9 mouse cellular contexts compared by ENCODE assay signal in genomic region chr13:98239978-98240641, GRCm38 (mm10). TPM values are rescaled to one million over a fixed set of nuclear protein-coding genes. Genes with fewer than 3 reads are reported as not detected.
DNase-seq lines count a peak whose midpoint lies in the region; ATAC-seq and TF ChIP-seq lines count a peak whose summit lies in the region.
"Had no signal": no experiment of that assay in that cellular context is flagged by ENCODE, and none has a peak within 500 bp of the region (broad histone marks: within the 10 kb centered on the region; RNA-seq: fewer than 3 reads in every experiment).

No protein-coding gene starts in this region.

- H3K36me3 ChIP-seq in midbrain, embryonic 10.5 days = no peaks in the 10 kb centered on the region
- H3K36me3 ChIP-seq in midbrain, embryonic 15.5 days (replicated peaks) = no peaks in the 10 kb centered on the region
- no peaks in the 10 kb centered on the region for H3K36me3 ChIP-seq in heart, postnatal 0 days (replicated peaks; ENCODE audit: control insufficient read depth, insufficient read depth, low read length)

- ATAC-seq in midbrain, embryonic 15.5 days (replicated peaks) = no peak
- ATAC-seq in heart, postnatal 0 days (ENCODE audit: insufficient read depth, low read depth) = no peak

- DNase-seq in midbrain, embryonic 10.5 days (ENCODE audit: low spot score) = peak; percentile 65
- DNase-seq in ZHBTc4 (ENCODE audit: low read depth, low spot score) = peak; percentile 80
- DNase-seq in embryo, embryonic 10.5 days (ENCODE audit: low spot score) = peak; percentile 92
- DNase-seq in heart, postnatal 0 days (ENCODE audit: low spot score) = peak; percentile 30
- peak; percentile 73 to 87 for DNase-seq in left cerebral cortex, adult 18-20 months (ENCODE audit: low spot score in 2 of 2)
- DNase-seq in urinary bladder, adult 2 months (ENCODE audit: low spot score) = peak; percentile 27

- no peak for TF ChIP-seq EP300 in heart, postnatal 0 days (IDR thresholded peaks at IDR 0.05; ENCODE audit: low read depth)

- no peaks in the 10 kb centered on the region for H3K4me1 ChIP-seq in midbrain, embryonic 10.5 days
- H3K4me1 ChIP-seq in midbrain, embryonic 15.5 days = no peaks in the 10 kb centered on the region
- no peaks in the 10 kb centered on the region for H3K4me1 ChIP-seq in heart, postnatal 0 days (ENCODE audit: control insufficient read depth, insufficient read depth)
- H3K4me1 ChIP-seq in olfactory bulb, adult 2 months (ENCODE audit: control insufficient read depth, insufficient read depth, low read length) = no peaks in the 10 kb centered on the region

- peak; percentile 89 for TF ChIP-seq CTCF in heart, postnatal 0 days (IDR thresholded peaks at IDR 0.05; ENCODE audit: low read depth)
- TF ChIP-seq CTCF in olfactory bulb, adult 2 months (IDR thresholded peaks at IDR 0.05; ENCODE audit: insufficient read depth, low read depth, low read length) = peak; percentile 57; the same call in 1 of the 2 replicates

- H3K4me2 ChIP-seq in midbrain, embryonic 15.5 days = no peak overlapping the region
- H3K4me2 ChIP-seq in heart, postnatal 0 days (ENCODE audit: low read depth, low read length) = no peak overlapping the region

- no peak overlapping the region for H3K4me3 ChIP-seq in midbrain, embryonic 10.5 days
- H3K4me3 ChIP-seq in midbrain, embryonic 15.5 days = no peak overlapping the region
- H3K4me3 ChIP-seq in heart, postnatal 0 days (ENCODE audit: low read depth, low read length) = no peak overlapping the region
- no peak overlapping the region for H3K4me3 ChIP-seq in olfactory bulb, adult 2 months (ENCODE audit: insufficient read depth, low read depth, low read length)

- no peaks in the 10 kb centered on the region for H3K27me3 ChIP-seq in midbrain, embryonic 10.5 days (ENCODE audit: low read depth, poor library complexity, severe bottlenecking)
- H3K27me3 ChIP-seq in midbrain, embryonic 15.5 days (replicated peaks) = no peaks in the 10 kb centered on the region
- H3K27me3 ChIP-seq in heart, postnatal 0 days (ENCODE audit: control insufficient read depth, insufficient read depth, low read length) = no peaks in the 10 kb centered on the region

- H3K27ac ChIP-seq in midbrain, embryonic 10.5 days (replicated peaks) = no peak overlapping the region
- no peak overlapping the region for H3K27ac ChIP-seq in midbrain, embryonic 15.5 days
- no peak overlapping the region for H3K27ac ChIP-seq in heart, postnatal 0 days (ENCODE audit: low read depth)
- H3K27ac ChIP-seq in olfactory bulb, adult 2 months (ENCODE audit: insufficient read depth, low read depth, low read length) = no peak overlapping the region

- 23% methylated on average over 12 of the region's 12 CpGs for WGBS in midbrain, embryonic 10.5 days
- WGBS in midbrain, embryonic 15.5 days = 19% methylated on average over 12 of the region's 12 CpGs
- WGBS in heart, postnatal 0 days = 17% methylated on average over 12 of the region's 12 CpGs
- 17% methylated on average over 12 of the region's 12 CpGs for WGBS in olfactory bulb, adult 2 months

- H3K9me3 ChIP-seq in midbrain, embryonic 10.5 days (replicated peaks) = no peaks in the 10 kb centered on the region
- H3K9me3 ChIP-seq in midbrain, embryonic 15.5 days = no peaks in the 10 kb centered on the region
- no peaks in the 10 kb centered on the region for H3K9me3 ChIP-seq in heart, postnatal 0 days (replicated peaks; ENCODE audit: control insufficient read depth, low read length)

- TF ChIP-seq POLR2A in olfactory bulb, adult 2 months (IDR thresholded peaks at IDR 0.05; ENCODE audit: insufficient read depth, low read depth, low read length) = no peak

- no peak overlapping the region for H3K9ac ChIP-seq in midbrain, embryonic 15.5 days
- no peak overlapping the region for H3K9ac ChIP-seq in heart, postnatal 0 days (replicated peaks; ENCODE audit: low read depth, low read length)

RNA-seq across cellular contexts. Expression of gene Utp15, which starts 22.7 kb away (rescaled TPM):
- polyA plus RNA-seq in midbrain, embryonic 10.5 days (2016; fragmentation: Nextera tagmentation; extraction: Ambion mirVana) = 41.9 and 46.8 TPM in 2 replicates
- polyA plus RNA-seq in midbrain, embryonic 15.5 days (2015; fragmentation: Nextera tagmentation; extraction: Ambion mirVana) = 32.3 and 34.1 TPM in 2 replicates
- total RNA-seq in heart, postnatal 0 days (2014; rRNA removed; ENCODE audit: low replicate concordance) = 8.5 and 13.9 TPM in 2 replicates
- polyA plus RNA-seq in heart, postnatal 0 days (2015; fragmentation: Nextera tagmentation; extraction: Ambion mirVana) = 6.5 and 7.7 TPM in 2 replicates
- total RNA-seq in left cerebral cortex, adult 18-20 months (2021) = 10 to 100 TPM; 22.5 to 22.8 TPM
- polyA plus RNA-seq in olfactory bulb, adult 2 months (2012; ENCODE audit: insufficient read depth, insufficient read length, low replicate concordance, missing spikeins) = not detected in 2 replicates
- 13.3 and 13.4 TPM in 2 replicates for polyA plus RNA-seq in urinary bladder, adult 2 months (2012; rRNA removed)

RNA-seq across cellular contexts. Expression of gene Ankra2, which starts 22.8 kb away (rescaled TPM):
- 17.7 and 23.3 TPM in 2 replicates for polyA plus RNA-seq in midbrain, embryonic 10.5 days (2016; fragmentation: Nextera tagmentation; extraction: Ambion mirVana)
- 73.8 and 79.0 TPM in 2 replicates for polyA plus RNA-seq in midbrain, embryonic 15.5 days (2015; fragmentation: Nextera tagmentation; extraction: Ambion mirVana)
- total RNA-seq in heart, postnatal 0 days (2014; rRNA removed; ENCODE audit: low replicate concordance) = 12.3 and 40.9 TPM in 2 replicates
- 18.5 and 19.3 TPM in 2 replicates for polyA plus RNA-seq in heart, postnatal 0 days (2015; fragmentation: Nextera tagmentation; extraction: Ambion mirVana)
- 10 to 100 TPM; 44.6 to 45.9 TPM for total RNA-seq in left cerebral cortex, adult 18-20 months (2021)
- not detected in 2 replicates for polyA plus RNA-seq in olfactory bulb, adult 2 months (2012; ENCODE audit: insufficient read depth, insufficient read length, low replicate concordance, missing spikeins)
- polyA plus RNA-seq in urinary bladder, adult 2 months (2012; rRNA removed) = 37.4 and 47.6 TPM in 2 replicates

RNA-seq across cellular contexts. Expression of gene Arhgef28, which starts 33.9 kb away (rescaled TPM):
- polyA plus RNA-seq in midbrain, embryonic 10.5 days (2016; fragmentation: Nextera tagmentation; extraction: Ambion mirVana) = 8.9 and 10.0 TPM in 2 replicates
- polyA plus RNA-seq in midbrain, embryonic 15.5 days (2015; fragmentation: Nextera tagmentation; extraction: Ambion mirVana) = 27.0 and 27.5 TPM in 2 replicates
- total RNA-seq in heart, postnatal 0 days (2014; rRNA removed; ENCODE audit: low replicate concordance) = 10.5 and 16.2 TPM in 2 replicates
- polyA plus RNA-seq in heart, postnatal 0 days (2015; fragmentation: Nextera tagmentation; extraction: Ambion mirVana) = 6.9 and 7.2 TPM in 2 replicates
- total RNA-seq in left cerebral cortex, adult 18-20 months (2021) = 10 to 100 TPM; 35.4 to 42.3 TPM
- not detected in 2 replicates for polyA plus RNA-seq in olfactory bulb, adult 2 months (2012; ENCODE audit: insufficient read depth, insufficient read length, low replicate concordance, missing spikeins)
- 12.9 and 13.5 TPM in 2 replicates for polyA plus RNA-seq in urinary bladder, adult 2 months (2012; rRNA removed)

RNA-seq across cellular contexts. Expression of gene Gm21976, which starts 39.6 kb away (rescaled TPM):
- not detected in 2 replicates for polyA plus RNA-seq in midbrain, embryonic 10.5 days (2016; fragmentation: Nextera tagmentation; extraction: Ambion mirVana)
- polyA plus RNA-seq in midbrain, embryonic 15.5 days (2015; fragmentation: Nextera tagmentation; extraction: Ambion mirVana) = not detected in 2 replicates
- not detected in 2 replicates for total RNA-seq in heart, postnatal 0 days (2014; rRNA removed; ENCODE audit: low replicate concordance)
- polyA plus RNA-seq in heart, postnatal 0 days (2015; fragmentation: Nextera tagmentation; extraction: Ambion mirVana) = 0.16 TPM in 1 of 2 replicates, not detected in the other
- not detected for total RNA-seq in left cerebral cortex, adult 18-20 months (2021)
- polyA plus RNA-seq in olfactory bulb, adult 2 months (2012; ENCODE audit: insufficient read depth, insufficient read length, low replicate concordance, missing spikeins) = not detected in 2 replicates
- not detected in 2 replicates for polyA plus RNA-seq in urinary bladder, adult 2 months (2012; rRNA removed)
- polyA plus RNA-seq: heart, embryonic 16.5 days had no signal

Comparison
In these comparisons a context has a peak if more than half of its experiments do, and no peak if none do; other contexts are left out.
1. DNase-seq: peak in every context shown above with its lines; median percentile 92 in embryo, embryonic 10.5 days; 80 in ZHBTc4; 80 in left cerebral cortex, adult 18-20 months; 65 in midbrain, embryonic 10.5 days; 30 in heart, postnatal 0 days; 27 in urinary bladder, adult 2 months.
2. RNA of gene Ankra2, which starts 22.8 kb away (polyA plus RNA-seq): 73.8 to 79.0 TPM in midbrain, embryonic 15.5 days, 37.4 to 47.6 TPM in urinary bladder, adult 2 months, 18.5 to 19.3 TPM in heart, postnatal 0 days and 17.7 to 23.3 TPM in midbrain, embryonic 10.5 days; not detected in olfactory bulb, adult 2 months; every median in the first group is over 10 times any median in the second.